Mouse (Mus musculus): Measurements from ENCODE around the gene Wdcp. TPM values are rescaled to one million over a fixed set of nuclear protein-coding genes. Genes with fewer than 3 reads are reported as not detected.

The Wdcp gene
- 7.7 and 8.8 TPM in 2 replicates for polyA plus RNA-seq (2015; fragmentation: Nextera tagmentation; extraction: Ambion mirVana)

GRCm38 (mm10) chr12:4842890-4843597, at the start of gene Wdcp:
Gene Wdcp, plus strand, starts transcription at chr12:4843303.

GRCm38 (mm10) chr12:4817361-4818101, 25.6 kb upstream of the Wdcp start, which contains the start of gene Sf3b6:
Gene Sf3b6, plus strand, starts transcription at chr12:4817544.

GRCm38 (mm10) chr12:4841392-4841887, 1.7 kb upstream of the Wdcp start, which contains the start of gene Fkbp1b:
Gene Fkbp1b, minus strand, starts transcription at chr12:4841591.

GRCm38 (mm10) chr12:4874161-4874927, 31.2 kb downstream of the Wdcp start, which contains the start of gene Mfsd2b:
Gene Mfsd2b, minus strand, starts transcription at chr12:4874359.

DNA sequence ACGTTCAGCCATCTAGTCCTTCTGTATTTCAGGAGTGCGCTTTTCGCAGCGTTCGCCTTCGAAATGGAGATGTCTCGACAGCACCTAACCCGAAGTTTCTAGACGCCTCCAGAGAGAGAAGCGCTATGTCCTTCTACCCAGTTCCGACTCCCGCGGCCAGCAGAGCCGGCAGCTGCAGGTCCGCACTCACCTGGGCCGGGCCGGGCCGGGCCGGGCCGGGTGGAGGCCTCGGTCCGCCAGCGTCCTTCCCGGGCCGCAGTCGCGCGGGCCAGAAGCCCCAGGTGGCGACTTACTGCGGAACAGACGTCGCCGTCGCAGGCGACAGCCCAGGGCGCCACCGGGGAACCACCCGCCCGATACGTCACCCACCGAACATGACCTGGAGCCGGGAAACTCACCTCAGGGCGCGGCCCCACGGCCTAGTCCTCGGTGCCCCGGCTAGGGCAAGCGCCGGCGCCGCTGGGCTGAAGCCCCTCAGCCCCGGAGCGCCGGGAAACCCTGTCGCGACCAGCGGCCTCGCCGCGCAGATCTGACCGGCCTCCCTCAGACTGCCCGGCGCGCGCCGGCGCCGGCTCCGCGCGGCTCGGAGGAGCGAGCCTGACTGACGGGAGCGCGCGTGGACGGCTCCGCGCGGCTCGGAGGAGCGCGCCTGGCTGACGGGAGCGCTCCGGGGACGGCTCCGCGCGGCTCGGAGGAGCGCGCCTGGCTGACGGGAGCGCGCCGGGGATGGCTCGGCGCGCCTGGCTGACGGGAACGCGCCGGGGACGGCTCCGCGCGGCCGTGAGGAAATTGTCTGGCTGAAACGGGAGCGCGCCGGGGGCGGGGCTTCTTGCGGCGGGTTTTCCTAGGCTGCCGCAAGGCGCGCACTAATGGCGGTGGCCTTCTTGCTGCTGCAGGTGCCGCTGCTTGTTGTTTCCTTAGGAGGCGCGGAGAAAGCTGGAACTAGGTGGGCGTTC, 64.1 kb downstream of the Wdcp start, which contains the start of gene Ubxn2a:
TSS of gene Ubxn2a (minus strand) at position 755 of the 956 bp plus-strand sequence.

Other genes with a start within 250 kb of the Wdcp start
- gene Fam228a, start 104.9 kb upstream of the Wdcp start, polyA plus RNA-seq (2015; fragmentation: Nextera tagmentation; extraction: Ambion mirVana) = 0.15 and 0.16 TPM in 2 replicates
- gene Pfn4, start 74.3 kb upstream of the Wdcp start, polyA plus RNA-seq (2015; fragmentation: Nextera tagmentation; extraction: Ambion mirVana) = 1.7 TPM in 2 replicates
- 1.1 and 1.2 TPM in 2 replicates for gene Fam228b, start 74.0 kb upstream of the Wdcp start, polyA plus RNA-seq (2015; fragmentation: Nextera tagmentation; extraction: Ambion mirVana)
- 130 and 131 TPM in 2 replicates for gene Sf3b6, start 25.8 kb upstream of the Wdcp start, polyA plus RNA-seq (2015; fragmentation: Nextera tagmentation; extraction: Ambion mirVana)
- gene Fkbp1b, start 1.7 kb upstream of the Wdcp start, polyA plus RNA-seq (2015; fragmentation: Nextera tagmentation; extraction: Ambion mirVana) = 1.7 and 3.5 TPM in 2 replicates
- gene Mfsd2b, start 31.1 kb downstream of the Wdcp start, polyA plus RNA-seq (2015; fragmentation: Nextera tagmentation; extraction: Ambion mirVana) = 0.24 and 0.31 TPM in 2 replicates
- 35.2 and 35.3 TPM in 2 replicates for gene Ubxn2a, start 64.4 kb downstream of the Wdcp start, polyA plus RNA-seq (2015; fragmentation: Nextera tagmentation; extraction: Ambion mirVana)
- 4.8 and 5.2 TPM in 2 replicates for gene Atad2b, start 74.0 kb downstream of the Wdcp start, polyA plus RNA-seq (2015; fragmentation: Nextera tagmentation; extraction: Ambion mirVana)